In the genomic region with DNA sequence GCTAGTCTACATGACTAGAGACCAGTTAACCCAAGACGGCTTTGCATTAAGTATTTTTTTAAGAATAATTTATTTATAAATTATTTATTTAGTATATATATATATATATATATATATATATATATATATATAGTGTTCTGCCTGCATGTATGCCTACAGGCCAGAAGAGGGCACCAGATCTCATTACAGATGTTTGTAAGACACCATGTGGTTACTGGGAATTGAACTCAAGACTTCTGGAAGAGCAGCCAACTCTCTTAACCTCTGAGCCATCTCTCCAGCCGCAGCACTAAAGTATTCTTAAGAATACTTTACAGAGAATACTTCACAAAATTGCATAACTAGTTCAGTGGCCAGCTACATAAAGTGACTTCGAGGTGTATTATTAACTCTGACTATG, we compare ENCODE assay signal across 18 mouse cellular contexts. TPM values are rescaled to one million over a fixed set of nuclear protein-coding genes. Genes with fewer than 3 reads are reported as not detected.
DNase-seq lines count a peak whose midpoint lies in the region; ATAC-seq and TF ChIP-seq lines count a peak whose summit lies in the region.
"Had no signal": no experiment of that assay in that cellular context is flagged by ENCODE, and none has a peak within 500 bp of the region (broad histone marks: within the 10 kb centered on the region; RNA-seq: fewer than 3 reads in every experiment).

No protein-coding gene starts in this region.

- H3K9ac ChIP-seq in hindbrain, postnatal 0 days (replicated peaks; ENCODE audit: low read length), result no peak overlapping the region
- H3K9ac ChIP-seq in hindbrain, embryonic 16.5 days (ENCODE audit: low read depth, low read length), result no peak overlapping the region
- H3K9ac ChIP-seq in midbrain, postnatal 0 days (replicated peaks; ENCODE audit: low read length, poor library complexity, severe bottlenecking), result no peak overlapping the region
- H3K9ac ChIP-seq in midbrain, embryonic 15.5 days, result no peak overlapping the region
- H3K9ac ChIP-seq: embryonic facial prominence, embryonic 13.5 days; forebrain, embryonic 13.5 days; hindbrain, embryonic 12.5 days; limb, embryonic 12.5 days had no signal

- no peak for ATAC-seq in hindbrain, postnatal 0 days
- ATAC-seq in hindbrain, embryonic 16.5 days, result no peak
- ATAC-seq in midbrain, postnatal 0 days (ENCODE audit: low FRiP score), result no peak
- no peak for ATAC-seq in midbrain, embryonic 15.5 days (replicated peaks)
- ATAC-seq: forebrain, embryonic 13.5 days; midbrain, embryonic 16.5 days had no signal

- H3K4me3 ChIP-seq in hindbrain, postnatal 0 days (ENCODE audit: low read length), result no peak overlapping the region
- H3K4me3 ChIP-seq in hindbrain, embryonic 16.5 days (ENCODE audit: low read length), result no peak overlapping the region
- H3K4me3 ChIP-seq in midbrain, postnatal 0 days (ENCODE audit: low read depth, low read length), result no peak overlapping the region
- H3K4me3 ChIP-seq in midbrain, embryonic 15.5 days, result no peak overlapping the region
- H3K4me3 ChIP-seq: embryonic facial prominence, embryonic 13.5 days; forebrain, embryonic 13.5 days; heart, embryonic 10.5 days; hindbrain, embryonic 12.5 days; limb, embryonic 12.5 days had no signal

- no peaks in the 10 kb centered on the region for H3K36me3 ChIP-seq in hindbrain, postnatal 0 days (ENCODE audit: insufficient read depth, low read length)
- no peaks in the 10 kb centered on the region for H3K36me3 ChIP-seq in hindbrain, embryonic 16.5 days (ENCODE audit: control insufficient read depth, insufficient read depth, low read length)
- H3K36me3 ChIP-seq in midbrain, postnatal 0 days (ENCODE audit: insufficient read depth, low read length), result no peaks in the 10 kb centered on the region
- H3K36me3 ChIP-seq in midbrain, embryonic 15.5 days (replicated peaks), result no peaks in the 10 kb centered on the region
- no peaks in the 10 kb centered on the region for H3K36me3 ChIP-seq in splenic B cell, adult 2 months (ENCODE audit: control insufficient read depth, insufficient read depth, low read length, poor library complexity, severe bottlenecking)
- H3K36me3 ChIP-seq: embryonic facial prominence, embryonic 13.5 days; heart, embryonic 10.5 days; hindbrain, embryonic 12.5 days; limb, embryonic 12.5 days had no signal

- DNase-seq in hindbrain, postnatal 0 days (ENCODE audit: low spot score), result no peak
- DNase-seq in midbrain, postnatal 0 days (ENCODE audit: low spot score), result no peak
- DNase-seq in NIH3T3 (ENCODE audit: low read depth), result peak; percentile 58
- peak; percentile 52 for DNase-seq in splenic B cell, adult 2 months (ENCODE audit: low read depth, low spot score)
- no peak for DNase-seq in adrenal gland, adult 2 months
- DNase-seq: cerebellum, postnatal 10 days; kidney, adult 9 months; layer of hippocampus, adult 9-11 months; right cerebral cortex, postnatal 25 days; thymus, postnatal 25 days had no signal

- no peak overlapping the region for H3K4me2 ChIP-seq in hindbrain, postnatal 0 days (ENCODE audit: low read depth, low read length)
- no peak overlapping the region for H3K4me2 ChIP-seq in hindbrain, embryonic 16.5 days (ENCODE audit: low read length)
- no peak overlapping the region for H3K4me2 ChIP-seq in midbrain, postnatal 0 days (ENCODE audit: low read depth, low read length, poor library complexity, severe bottlenecking)
- no peak overlapping the region for H3K4me2 ChIP-seq in midbrain, embryonic 15.5 days
- H3K4me2 ChIP-seq: embryonic facial prominence, embryonic 13.5 days; forebrain, embryonic 13.5 days; hindbrain, embryonic 12.5 days; limb, embryonic 12.5 days had no signal

- no peaks in the 10 kb centered on the region for H3K9me3 ChIP-seq in hindbrain, postnatal 0 days (ENCODE audit: low read length)
- H3K9me3 ChIP-seq in hindbrain, embryonic 16.5 days (ENCODE audit: control insufficient read depth, low read length), result no peaks in the 10 kb centered on the region
- H3K9me3 ChIP-seq in midbrain, postnatal 0 days (ENCODE audit: low read length), result no peaks in the 10 kb centered on the region
- no peaks in the 10 kb centered on the region for H3K9me3 ChIP-seq in midbrain, embryonic 15.5 days
- H3K9me3 ChIP-seq: embryonic facial prominence, embryonic 13.5 days; forebrain, embryonic 13.5 days; heart, embryonic 10.5 days; hindbrain, embryonic 12.5 days; limb, embryonic 12.5 days had no signal

- 82% methylated on average over 3 of the region's 3 CpGs for whole genome bisulfite sequencing in hindbrain, postnatal 0 days
- whole genome bisulfite sequencing in hindbrain, embryonic 16.5 days, result 92% methylated on average over 3 of the region's 3 CpGs
- 85% methylated on average over 3 of the region's 3 CpGs for WGBS in midbrain, postnatal 0 days
- 85% methylated on average over 3 of the region's 3 CpGs for WGBS in midbrain, embryonic 15.5 days

- H3K27ac ChIP-seq in hindbrain, postnatal 0 days, result no peak overlapping the region
- H3K27ac ChIP-seq in hindbrain, embryonic 16.5 days (ENCODE audit: low read depth, low read length), result no peak overlapping the region
- no peak overlapping the region for H3K27ac ChIP-seq in midbrain, postnatal 0 days (ENCODE audit: low read depth, low read length)
- no peak overlapping the region for H3K27ac ChIP-seq in midbrain, embryonic 15.5 days
- H3K27ac ChIP-seq: embryonic facial prominence, embryonic 13.5 days; forebrain, embryonic 13.5 days; heart, embryonic 10.5 days; hindbrain, embryonic 12.5 days; limb, embryonic 12.5 days had no signal

- no peaks in the 10 kb centered on the region for H3K27me3 ChIP-seq in hindbrain, postnatal 0 days (ENCODE audit: insufficient read depth, low read length)
- H3K27me3 ChIP-seq in hindbrain, embryonic 16.5 days (replicated peaks; ENCODE audit: control insufficient read depth, insufficient read depth, low read length), result no peaks in the 10 kb centered on the region
- no peaks in the 10 kb centered on the region for H3K27me3 ChIP-seq in midbrain, postnatal 0 days (ENCODE audit: insufficient read depth, low read length)
- no peaks in the 10 kb centered on the region for H3K27me3 ChIP-seq in midbrain, embryonic 15.5 days (replicated peaks)
- H3K27me3 ChIP-seq in splenic B cell, adult 2 months (ENCODE audit: control insufficient read depth, insufficient read depth, low read length, poor library complexity, severe bottlenecking), result no peaks in the 10 kb centered on the region
- H3K27me3 ChIP-seq: embryonic facial prominence, embryonic 13.5 days; forebrain, embryonic 13.5 days; hindbrain, embryonic 12.5 days; limb, embryonic 12.5 days had no signal

- TF ChIP-seq CTCF in hindbrain, postnatal 0 days (IDR thresholded peaks at IDR 0.05; ENCODE audit: low read depth), result peak; percentile 21; the same call in 1 of the 2 replicates
- peak; percentile 34 for TF ChIP-seq CTCF in midbrain, postnatal 0 days (IDR thresholded peaks at IDR 0.05)

- H3K4me1 ChIP-seq in hindbrain, postnatal 0 days (ENCODE audit: insufficient read depth, low read length), result no peaks in the 10 kb centered on the region
- no peaks in the 10 kb centered on the region for H3K4me1 ChIP-seq in hindbrain, embryonic 16.5 days (ENCODE audit: control insufficient read depth, insufficient read depth, low read depth, low read length)
- no peaks in the 10 kb centered on the region for H3K4me1 ChIP-seq in midbrain, postnatal 0 days (ENCODE audit: insufficient read depth, low read length)
- H3K4me1 ChIP-seq in midbrain, embryonic 15.5 days, result no peaks in the 10 kb centered on the region
- H3K4me1 ChIP-seq: embryonic facial prominence, embryonic 13.5 days; forebrain, embryonic 13.5 days; heart, embryonic 10.5 days; hindbrain, embryonic 12.5 days; limb, embryonic 12.5 days had no signal

RNA-seq across cellular contexts. Expression of a gene that starts 20.0 kb away (rescaled TPM):
- total RNA-seq in hindbrain, postnatal 0 days (2014; rRNA removed), result 177 and 178 TPM in 2 replicates
- polyA plus RNA-seq in hindbrain, postnatal 0 days (2015; fragmentation: Nextera tagmentation; extraction: Ambion mirVana), result 103 and 108 TPM in 2 replicates
- polyA plus RNA-seq in hindbrain, embryonic 16.5 days (2015; fragmentation: Nextera tagmentation; extraction: Ambion mirVana), result 110 and 111 TPM in 2 replicates
- total RNA-seq in midbrain, postnatal 0 days (2014; rRNA removed), result 162 and 182 TPM in 2 replicates
- polyA plus RNA-seq in midbrain, postnatal 0 days (2015; fragmentation: Nextera tagmentation; extraction: Ambion mirVana), result 115 and 127 TPM in 2 replicates
- 93.0 and 94.6 TPM in 2 replicates for polyA plus RNA-seq in midbrain, embryonic 15.5 days (2015; fragmentation: Nextera tagmentation; extraction: Ambion mirVana)
- 10 to 100 TPM; 56.2 to 68.5 TPM for total RNA-seq in adrenal gland, adult 2 months (2021)
- 74.0 and 75.4 TPM in 2 replicates for polyA plus RNA-seq in adrenal gland, adult 2 months (2012; rRNA removed)

RNA-seq across cellular contexts. Expression of a gene that starts 47.3 kb away (rescaled TPM):
- 512 and 570 TPM in 2 replicates for total RNA-seq in hindbrain, postnatal 0 days (2014; rRNA removed)
- 306 and 307 TPM in 2 replicates for polyA plus RNA-seq in hindbrain, postnatal 0 days (2015; fragmentation: Nextera tagmentation; extraction: Ambion mirVana)
- polyA plus RNA-seq in hindbrain, embryonic 16.5 days (2015; fragmentation: Nextera tagmentation; extraction: Ambion mirVana), result 344 and 354 TPM in 2 replicates
- 391 and 571 TPM in 2 replicates for total RNA-seq in midbrain, postnatal 0 days (2014; rRNA removed)
- 341 and 372 TPM in 2 replicates for polyA plus RNA-seq in midbrain, postnatal 0 days (2015; fragmentation: Nextera tagmentation; extraction: Ambion mirVana)
- polyA plus RNA-seq in midbrain, embryonic 15.5 days (2015; fragmentation: Nextera tagmentation; extraction: Ambion mirVana), result 319 and 325 TPM in 2 replicates
- total RNA-seq in adrenal gland, adult 2 months (2021), result 10 to 100 TPM; 12.0 to 22.4 TPM
- polyA plus RNA-seq in adrenal gland, adult 2 months (2012; rRNA removed), result 49.1 and 61.8 TPM in 2 replicates

RNA-seq across cellular contexts. Expression of a gene that starts 52.1 kb away (rescaled TPM):
- total RNA-seq in hindbrain, postnatal 0 days (2014; rRNA removed), result 32.8 and 49.5 TPM in 2 replicates
- polyA plus RNA-seq in hindbrain, postnatal 0 days (2015; fragmentation: Nextera tagmentation; extraction: Ambion mirVana), result 47.3 and 52.7 TPM in 2 replicates
- 43.0 TPM in 2 replicates for polyA plus RNA-seq in hindbrain, embryonic 16.5 days (2015; fragmentation: Nextera tagmentation; extraction: Ambion mirVana)
- total RNA-seq in midbrain, postnatal 0 days (2014; rRNA removed), result 24.8 and 33.5 TPM in 2 replicates
- 34.6 and 40.4 TPM in 2 replicates for polyA plus RNA-seq in midbrain, postnatal 0 days (2015; fragmentation: Nextera tagmentation; extraction: Ambion mirVana)
- polyA plus RNA-seq in midbrain, embryonic 15.5 days (2015; fragmentation: Nextera tagmentation; extraction: Ambion mirVana), result 27.1 and 33.1 TPM in 2 replicates
- total RNA-seq in adrenal gland, adult 2 months (2021), result 10 to 100 TPM; 71.0 to 90.9 TPM
- 158 and 163 TPM in 2 replicates for polyA plus RNA-seq in adrenal gland, adult 2 months (2012; rRNA removed)

Comparison
In these comparisons a context has a peak if more than half of its experiments do, and no peak if none do; other contexts are left out.
1. DNase-seq: peak in NIH3T3 (single experiment) and splenic B cell, adult 2 months (single experiment); none in hindbrain, postnatal 0 days (single experiment), midbrain, postnatal 0 days (single experiment) and adrenal gland, adult 2 months (single experiment).